25 mouse cellular contexts compared by ENCODE assay signal in genomic region chr3:53007411-53007810, GRCm38 (mm10). TPM values are rescaled to one million over a fixed set of nuclear protein-coding genes. Genes with fewer than 3 reads are reported as not detected.
"Had no signal": no experiment of that assay in that cellular context is flagged by ENCODE, and none has a peak within 500 bp of the region (broad histone marks: within the 10 kb centered on the region; RNA-seq: fewer than 3 reads in every experiment).

No protein-coding gene starts in this region.

- H3K27ac ChIP-seq: gastrocnemius, adult 2 months; heart, embryonic 10.5 days; hindbrain, embryonic 10.5 days; hindbrain, embryonic 12.5 days; hindbrain, embryonic 14.5 days; intestine, embryonic 15.5 days; layer of hippocampus, adult 2 months; left cerebral cortex, adult 2 months; limb, embryonic 13.5 days; limb, embryonic 15.5 days; liver, embryonic 12.5 days; liver, embryonic 14.5 days had no signal

- H3K4me1 ChIP-seq: heart, embryonic 10.5 days; heart, embryonic 12.5 days; hindbrain, embryonic 10.5 days; hindbrain, embryonic 12.5 days; intestine, embryonic 15.5 days; limb, embryonic 13.5 days; limb, embryonic 15.5 days; liver, embryonic 12.5 days had no signal

- H3K36me3 ChIP-seq: intestine, embryonic 15.5 days had no signal

- H3K9me3 ChIP-seq: heart, embryonic 10.5 days; heart, embryonic 12.5 days; hindbrain, embryonic 10.5 days; hindbrain, embryonic 12.5 days; intestine, embryonic 15.5 days; limb, embryonic 13.5 days; limb, embryonic 15.5 days; liver, embryonic 12.5 days had no signal

- H3K4me3 ChIP-seq: gastrocnemius, adult 2 months; heart, embryonic 10.5 days; heart, embryonic 12.5 days; hindbrain, embryonic 10.5 days; hindbrain, embryonic 12.5 days; intestine, embryonic 15.5 days; layer of hippocampus, adult 2 months; left cerebral cortex, adult 2 months; limb, embryonic 13.5 days; limb, embryonic 15.5 days; liver, embryonic 12.5 days had no signal

- H3K9ac ChIP-seq: heart, embryonic 12.5 days; hindbrain, embryonic 12.5 days; hindbrain, embryonic 14.5 days; intestine, embryonic 15.5 days; limb, embryonic 13.5 days; limb, embryonic 15.5 days; liver, embryonic 12.5 days; liver, embryonic 14.5 days had no signal

- H3K4me2 ChIP-seq: heart, embryonic 12.5 days; hindbrain, embryonic 12.5 days; hindbrain, embryonic 14.5 days; intestine, embryonic 15.5 days; limb, embryonic 13.5 days; limb, embryonic 15.5 days; liver, embryonic 12.5 days had no signal

- DNase-seq: gastrocnemius, adult 2 months; gastrocnemius, postnatal 10 days; gastrocnemius, postnatal 25 days; heart, postnatal 10 days; heart, postnatal 4 days; kidney, adult 18-20 months; kidney, adult 8-10 months; kidney, postnatal 10 days; kidney, postnatal 25 days; kidney, postnatal 4 days had no signal

- ATAC-seq: hindbrain, embryonic 16.5 days; inflammation-experienced regulatory T-cells, adult 6 months; intestine, embryonic 15.5 days; intestine, postnatal 0 days; liver, embryonic 12.5 days had no signal

- H3K27me3 ChIP-seq: heart, embryonic 12.5 days; hindbrain, embryonic 12.5 days; intestine, embryonic 15.5 days; limb, embryonic 13.5 days; limb, embryonic 15.5 days; liver, embryonic 12.5 days had no signal

RNA-seq across cellular contexts. Expression of gene Lhfp, which starts 33.9 kb away (rescaled TPM):
- polyA plus RNA-seq: inflammation-experienced regulatory T-cells, adult 6 months had no signal
